12 mouse cellular contexts compared by ENCODE assay signal in genomic region chr10:23015935-23016694, GRCm38 (mm10).
A peak's percentile ranks its signal among the peaks of the same experiment; 100 is the strongest.
DNase-seq lines count a peak whose midpoint lies in the region; ATAC-seq and TF ChIP-seq lines count a peak whose summit lies in the region.
"Had no signal": no experiment of that assay in that cellular context is flagged by ENCODE, and none has a peak within 500 bp of the region (broad histone marks: within the 10 kb centered on the region; RNA-seq: fewer than 3 reads in every experiment).

No protein-coding gene starts in this region.

- H3K4me3 ChIP-seq in lung, adult 2 months (replicated peaks; ENCODE audit: extremely low read depth, low read depth, low read length): no peak overlapping the region
- H3K4me3 ChIP-seq in midbrain, embryonic 12.5 days: no peak overlapping the region
- H3K4me3 ChIP-seq in stomach, postnatal 0 days (ENCODE audit: low read depth, low read length): no peak overlapping the region
- H3K4me3 ChIP-seq: heart, embryonic 15.5 days; liver, embryonic 13.5 days had no signal

- H3K27ac ChIP-seq in midbrain, embryonic 12.5 days (replicated peaks): peak overlapping the region; percentile 39; the same call in 1 of the 2 replicates
- 0 out of 2 replicates have a peak overlapping the region, but pooled peaks have one; percentile 13 for H3K27ac ChIP-seq in stomach, postnatal 0 days (replicated peaks)
- H3K27ac ChIP-seq: heart, embryonic 15.5 days; liver, embryonic 13.5 days had no signal

- H3K27me3 ChIP-seq in midbrain, embryonic 12.5 days: no peaks in the 10 kb centered on the region
- H3K27me3 ChIP-seq in stomach, postnatal 0 days (ENCODE audit: control insufficient read depth, insufficient read depth, low read length): no peaks in the 10 kb centered on the region
- H3K27me3 ChIP-seq: heart, embryonic 15.5 days; liver, embryonic 13.5 days had no signal

- DNase-seq in embryo, embryonic 10.5 days (ENCODE audit: low spot score): peak; percentile 15
- DNase-seq in embryo, embryonic 10 days (ENCODE audit: low spot score): no peak
- peak; percentile 8 to 33 for DNase-seq in lung, adult 18-20 months
- DNase-seq in lung, adult 2 months: no peak
- DNase-seq in stomach, postnatal 0 days (ENCODE audit: low spot score): no peak
- DNase-seq in cerebellum, adult 9-11 months: no peak
- no peak for DNase-seq in adrenal gland, adult 2 months
- DNase-seq: adrenal gland, adult 8-10 months; cerebellum, adult 9-10 months; liver, embryonic 13.5 days had no signal

- no peak overlapping the region for H3K4me2 ChIP-seq in midbrain, embryonic 12.5 days (replicated peaks)
- no peak overlapping the region for H3K4me2 ChIP-seq in stomach, postnatal 0 days (replicated peaks; ENCODE audit: low read depth)
- H3K4me2 ChIP-seq: heart, embryonic 15.5 days; liver, embryonic 13.5 days had no signal

- H3K36me3 ChIP-seq in midbrain, embryonic 12.5 days: no peaks in the 10 kb centered on the region
- H3K36me3 ChIP-seq in stomach, postnatal 0 days (ENCODE audit: control insufficient read depth, insufficient read depth, low read length): no peaks in the 10 kb centered on the region
- H3K36me3 ChIP-seq: heart, embryonic 15.5 days; liver, embryonic 13.5 days had no signal

- TF ChIP-seq CTCF in lung, adult 2 months (IDR thresholded peaks at IDR 0.05; ENCODE audit: insufficient read depth, low read length): no peak
- TF ChIP-seq CTCF in stomach, postnatal 0 days (IDR thresholded peaks at IDR 0.05; ENCODE audit: low read depth): no peak

- WGBS in lung, adult 2 months: 37% methylated on average over 3 of the region's 3 CpGs
- 56% methylated on average over 3 of the region's 3 CpGs for WGBS in midbrain, embryonic 12.5 days
- 36% methylated on average over 3 of the region's 3 CpGs for WGBS in stomach, postnatal 0 days

- peak; percentile 75 for ATAC-seq in midbrain, embryonic 12.5 days (ENCODE audit: low FRiP score, low read depth)
- no peak for ATAC-seq in stomach, postnatal 0 days (ENCODE audit: low FRiP score, low TSS enrichment)

- no peak for TF ChIP-seq POLR2A in lung, adult 2 months (IDR thresholded peaks at IDR 0.05; ENCODE audit: borderline replicate concordance, extremely low read depth, low read depth, low read length)

- H3K4me1 ChIP-seq in lung, adult 2 months (ENCODE audit: control insufficient read depth, insufficient read depth, low read length): 0 out of 2 replicates have a peak, but pooled peaks cover 2% of the 10 kb centered on the region
- no peaks in the 10 kb centered on the region for H3K4me1 ChIP-seq in midbrain, embryonic 12.5 days
- H3K4me1 ChIP-seq in stomach, postnatal 0 days (replicated peaks; ENCODE audit: control insufficient read depth, insufficient read depth): no peaks in the 10 kb centered on the region
- H3K4me1 ChIP-seq: heart, embryonic 15.5 days; liver, embryonic 13.5 days had no signal

- H3K9me3 ChIP-seq in midbrain, embryonic 12.5 days: no peaks in the 10 kb centered on the region
- H3K9me3 ChIP-seq in stomach, postnatal 0 days (ENCODE audit: control insufficient read depth, low read length): no peaks in the 10 kb centered on the region
- H3K9me3 ChIP-seq: heart, embryonic 15.5 days; liver, embryonic 13.5 days had no signal

- TF ChIP-seq EP300 in stomach, postnatal 0 days (optimal IDR thresholded peaks at IDR 0.05): no peak

- no peak overlapping the region for H3K9ac ChIP-seq in midbrain, embryonic 12.5 days (replicated peaks)
- no peak overlapping the region for H3K9ac ChIP-seq in stomach, postnatal 0 days (ENCODE audit: low read length)
- H3K9ac ChIP-seq: heart, embryonic 15.5 days; liver, embryonic 13.5 days had no signal

Comparison
In these comparisons a context has a peak if more than half of its experiments do, and no peak if none do; other contexts are left out.
1. DNase-seq: peak in embryo, embryonic 10.5 days (single experiment) and lung, adult 18-20 months (2 of 2); none in embryo, embryonic 10 days (single experiment), lung, adult 2 months (single experiment), stomach, postnatal 0 days (single experiment), cerebellum, adult 9-11 months (single experiment) and adrenal gland, adult 2 months (single experiment).